Mouse (Mus musculus) E14TG2a.4 (cell line): ENCODE results near the gene Gm17334.

Source experiments
- CTCF ChIP-seq: conservative IDR thresholded peaks from 2 replicates; pipeline ENCODE4 v1.5.1; 2014; ENCODE audit warnings: low read length
- POU5F1 ChIP-seq: IDR thresholded peaks from 2 replicates; pipeline ENCODE4 v1.6.1; 2014; ENCODE audit warnings: low read length, borderline replicate concordance

DNA sequence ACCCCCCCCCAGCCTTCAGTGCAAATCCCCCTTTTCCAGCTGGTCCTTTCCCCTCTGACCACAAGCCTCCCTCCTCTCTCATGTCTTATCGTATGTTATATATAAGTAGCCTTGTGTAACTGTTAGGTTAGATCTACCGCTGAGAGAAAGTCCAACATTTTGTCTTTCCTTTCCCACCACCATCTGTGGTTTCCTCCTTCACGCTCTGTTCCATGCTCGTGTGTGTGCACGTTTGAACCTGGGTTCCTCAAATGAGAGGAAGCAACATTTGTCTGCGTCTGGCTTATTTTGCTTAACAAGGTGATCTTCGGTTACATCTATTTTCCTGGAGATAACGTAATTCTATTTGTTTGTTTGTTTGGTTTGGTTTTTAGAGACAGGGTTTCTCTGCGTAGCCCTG, 25.0 kb downstream of the Gm17334 start:
- no peak for TF ChIP-seq CTCF
- TF ChIP-seq POU5F1, result no peak
